Mouse (Mus musculus) hindbrain, postnatal 0 days (tissue): ENCODE measurements at regions not wholly inside any gene's neighbourhood (a gene's known extent, or its start where the extent isn't known, plus 50 kb on each side); places are given as distances from the start of the nearest gene placed in this dataset.

Experiments used
- ATAC-seq: fragments of 200-750 bp; cut with Nextera tagmentation; 2 replicates; pipeline ENCODE4 v1.8.0; 2017; ENCODE audit warnings: mild to moderate bottlenecking, moderate TSS enrichment, moderate library complexity
- DNase-seq: peaks from one replicate; pipeline ENCODE4 v3.0.0-alpha.2; 2015; ENCODE audit warnings: low spot score
- H3K27ac ChIP-seq: fragments of 300-500 bp; sonication (generic); 2 replicates; pipeline ENCODE4 v1.5.1; 2014; ENCODE audit warnings: mild to moderate bottlenecking
- H3K27me3 ChIP-seq: fragments of 300-500 bp; sonication (generic); 2 replicates; pipeline ENCODE4 v1.6.1; 2014; ENCODE audit warnings: low read length, mixed read lengths; ENCODE audit not compliant: insufficient read depth
- H3K36me3 ChIP-seq: fragments of 300-500 bp; sonication (generic); 2 replicates; pipeline ENCODE4 v1.6.1; 2014; ENCODE audit warnings: low read length, mixed read lengths; ENCODE audit not compliant: insufficient read depth
- H3K4me1 ChIP-seq: fragments of 300-500 bp; sonication (generic); 2 replicates; pipeline ENCODE4 v1.6.1; 2014; ENCODE audit warnings: antibody characterized with exemption, low read length, mixed read lengths; ENCODE audit not compliant: insufficient read depth
- H3K4me2 ChIP-seq: fragments of 300-500 bp; sonication (generic); 2 replicates; pipeline ENCODE4 v1.6.1; 2014; ENCODE audit warnings: low read depth, mild to moderate bottlenecking, low read length, moderate library complexity, mixed read lengths
- H3K4me3 ChIP-seq: fragments of 300-500 bp; sonication (generic); 2 replicates; pipeline ENCODE4 v1.5.1; 2014; ENCODE audit warnings: low read length
- H3K9ac ChIP-seq: fragments of 300-500 bp; sonication (generic); replicated peaks from 2 replicates; pipeline ENCODE4 v1.6.1; 2014; ENCODE audit warnings: mild to moderate bottlenecking, low read length, moderate library complexity, mixed read lengths
- H3K9me3 ChIP-seq: fragments of 300-500 bp; sonication (generic); 2 replicates; pipeline ENCODE4 v1.6.1; 2016; ENCODE audit warnings: low read length, mixed read lengths
- CTCF ChIP-seq: IDR thresholded peaks from 2 replicates; pipeline ENCODE4 v1.5.1; 2016; ENCODE audit warnings: antibody characterized with exemption, control low read depth, low read depth
- WGBS: fragments of 180-500 bp; shearing (Covaris S2); extraction: QIAGEN DNeasy Blood & Tissue Kit; methylation state at CpG from one replicate; pipeline ENCODE4 v1.1.7; 2014; 5-methylcytosine and 5-hydroxymethylcytosine counted together

DNA sequence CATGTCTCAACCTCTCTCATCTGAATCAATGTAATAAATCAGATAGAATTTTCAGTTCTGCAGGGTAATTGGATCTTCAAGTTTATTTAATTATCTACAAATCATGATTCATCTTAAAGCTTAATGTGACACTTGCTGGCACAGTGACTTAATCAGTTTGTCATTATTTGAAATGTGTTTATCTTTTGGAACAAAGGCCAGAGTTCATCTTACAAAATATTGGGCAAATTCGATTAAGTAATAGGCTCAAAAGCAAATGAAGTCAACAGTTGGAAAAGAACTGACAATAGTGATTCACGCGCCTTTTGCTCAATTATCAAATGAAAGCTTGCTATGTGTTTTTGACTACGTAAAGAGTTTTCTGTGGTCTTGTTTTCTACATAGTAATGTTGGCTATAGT is 93.4 kb upstream of the Hcn1 start:
- Histone ChIP-seq H3K9me3 (no peaks in the 10 kb centered on the region), H3K27ac (no peak overlapping the region), H3K36me3 (no peaks in the 10 kb centered on the region), H3K4me1 (no peaks in the 10 kb centered on the region), H3K4me3 (no peak overlapping the region), H3K9ac (no peak overlapping the region), H3K4me2 (no peak overlapping the region), H3K27me3 (no peaks in the 10 kb centered on the region)
- no peak for TF ChIP-seq CTCF
- DNase-seq (no peak), ATAC-seq (no peak)
- WGBS = 89% methylated on average over 4 of the region's 4 CpGs

DNA sequence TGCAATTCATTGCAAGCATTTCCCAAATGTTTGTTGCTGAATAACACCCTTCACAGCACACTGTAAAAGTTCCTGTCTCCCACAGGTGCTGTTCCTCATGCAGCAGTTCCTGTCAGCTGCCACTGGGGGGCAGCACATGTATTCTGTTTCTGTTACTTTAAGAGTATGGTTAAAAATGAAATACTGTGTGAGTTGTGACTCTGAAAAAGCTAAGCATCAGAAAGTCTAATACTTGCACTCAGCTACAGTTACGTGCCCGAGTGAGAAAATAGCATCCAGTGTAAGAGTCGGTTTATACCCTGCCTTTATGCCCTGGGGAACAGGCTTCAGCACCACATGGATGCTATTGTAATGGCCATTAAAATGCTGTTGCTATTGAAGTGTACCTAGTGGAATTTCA is 52.0 kb upstream of the Hcn1 start:
- H3K4me1 ChIP-seq = no peaks in the 10 kb centered on the region
- no peaks in the 10 kb centered on the region for H3K27me3 ChIP-seq
- ATAC-seq (peak; percentile 72), DNase-seq (peak; percentile 84)
- 39% methylated on average over 3 of the region's 3 CpGs for WGBS
- H3K4me3 ChIP-seq = no peak overlapping the region
- no peak overlapping the region for H3K27ac ChIP-seq
- H3K4me2 ChIP-seq = no peak overlapping the region
- H3K36me3 ChIP-seq = no peaks in the 10 kb centered on the region
- no peaks in the 10 kb centered on the region for H3K9me3 ChIP-seq
- peak; percentile 93 for TF ChIP-seq CTCF
- H3K9ac ChIP-seq = no peak overlapping the region
